Mouse (Mus musculus): ENCODE measurements at regions not wholly inside any gene's neighbourhood (a gene's known extent, or its start where the extent isn't known, plus 50 kb on each side); places are given as distances from the start of the nearest gene placed in this dataset.

- no peak for ATAC-seq (replicated peaks; ENCODE audit: low read depth, poor library complexity, severe bottlenecking)
These were observed 457.1 kb downstream of the Tmem38b start for GRCm38 (mm10) chr4:54282934-54283333.

DNA sequence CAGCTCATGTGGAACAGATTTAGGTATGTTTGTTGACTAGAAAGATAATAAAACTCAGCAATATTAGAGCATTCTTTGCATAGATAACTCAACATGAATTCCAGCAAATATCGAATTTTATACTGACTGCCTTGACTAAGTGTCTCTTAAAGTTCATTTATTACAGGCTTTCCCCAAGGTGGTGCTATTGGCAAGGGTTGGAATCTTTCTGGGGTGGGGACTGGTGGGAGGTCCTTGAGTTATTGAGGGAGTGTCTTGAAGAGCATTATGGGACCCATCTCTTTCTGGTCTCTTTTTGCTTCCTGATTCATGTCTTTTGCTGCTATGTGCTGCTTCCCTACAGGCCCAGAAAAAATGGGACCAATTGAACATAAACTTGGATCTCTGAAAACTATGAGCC lies 488.0 kb downstream of the Tmem38b start:
- ATAC-seq (replicated peaks; ENCODE audit: low read depth, poor library complexity, severe bottlenecking) = no peak

DNA sequence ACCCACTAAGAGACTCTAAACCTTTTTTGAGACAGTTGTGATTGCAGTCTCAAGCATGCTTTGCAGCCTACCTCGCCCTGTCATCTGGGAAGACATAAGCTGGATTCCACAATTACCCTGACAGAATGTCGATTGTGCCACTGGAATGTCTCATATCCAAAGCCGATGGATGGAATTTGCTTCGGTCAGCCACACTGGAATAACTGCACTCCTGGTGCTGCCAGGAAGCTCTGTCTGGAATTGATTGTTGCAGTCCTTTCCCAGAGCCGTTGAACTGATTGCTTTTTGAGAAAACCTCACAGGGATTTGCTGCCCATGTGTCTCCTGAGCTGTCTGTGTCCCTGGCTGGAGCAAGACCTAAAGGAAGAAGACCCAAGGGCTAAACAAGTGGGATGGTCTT lies 499.0 kb downstream of the Tmem38b start:
- ATAC-seq (replicated peaks; ENCODE audit: low read depth, poor library complexity, severe bottlenecking) = no peak

- ATAC-seq (replicated peaks; ENCODE audit: low read depth, poor library complexity, severe bottlenecking) = no peak
These were observed 502.4 kb downstream of the Tmem38b start for GRCm38 (mm10) chr4:54328273-54328672.

GRCm38 (mm10) chr4:54328711-54329427 lies 503.0 kb downstream of the Tmem38b start:
- peak; percentile 50; the same call in 1 of the 2 replicates for ATAC-seq (replicated peaks; ENCODE audit: low read depth, poor library complexity, severe bottlenecking)

- ATAC-seq (replicated peaks; ENCODE audit: low read depth, poor library complexity, severe bottlenecking) = no peak
These were observed 504.8 kb downstream of the Tmem38b start for GRCm38 (mm10) chr4:54330686-54331085.

DNA sequence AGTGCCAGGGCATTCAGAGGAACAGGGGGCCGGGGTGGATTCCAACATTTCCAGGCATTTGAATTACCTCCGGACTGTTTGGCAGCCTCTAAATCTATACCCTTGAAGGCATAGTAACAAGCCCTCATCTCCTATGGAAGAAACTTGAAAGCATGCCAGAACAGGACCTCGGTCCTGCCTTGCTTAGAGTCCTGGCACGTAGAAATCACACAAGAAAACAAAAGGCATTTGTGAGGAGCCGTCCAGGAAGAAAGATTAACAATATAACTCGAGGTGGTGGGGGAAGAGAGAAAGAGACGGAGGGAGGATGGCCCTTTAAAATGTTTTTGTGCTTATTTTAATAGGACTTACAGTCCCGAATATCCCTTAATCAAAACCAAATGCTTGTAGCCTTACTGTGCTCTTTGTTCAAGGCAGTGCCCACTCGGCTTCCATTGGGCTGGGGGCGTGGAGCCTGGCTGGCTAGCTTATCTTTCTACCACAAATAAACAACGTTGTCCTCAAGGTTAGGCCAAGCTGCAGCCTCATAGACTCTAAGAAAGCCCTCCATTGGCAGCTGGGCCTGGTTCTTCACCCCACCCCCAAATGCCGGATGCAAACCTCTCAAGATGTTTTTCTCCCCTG lies 505.9 kb downstream of the Tmem38b start:
- no peak for ATAC-seq (replicated peaks; ENCODE audit: low read depth, poor library complexity, severe bottlenecking)

- ATAC-seq (replicated peaks; ENCODE audit: low read depth, poor library complexity, severe bottlenecking) = no peak
These were observed 506.4 kb downstream of the Tmem38b start for GRCm38 (mm10) chr4:54332261-54332660.

DNA sequence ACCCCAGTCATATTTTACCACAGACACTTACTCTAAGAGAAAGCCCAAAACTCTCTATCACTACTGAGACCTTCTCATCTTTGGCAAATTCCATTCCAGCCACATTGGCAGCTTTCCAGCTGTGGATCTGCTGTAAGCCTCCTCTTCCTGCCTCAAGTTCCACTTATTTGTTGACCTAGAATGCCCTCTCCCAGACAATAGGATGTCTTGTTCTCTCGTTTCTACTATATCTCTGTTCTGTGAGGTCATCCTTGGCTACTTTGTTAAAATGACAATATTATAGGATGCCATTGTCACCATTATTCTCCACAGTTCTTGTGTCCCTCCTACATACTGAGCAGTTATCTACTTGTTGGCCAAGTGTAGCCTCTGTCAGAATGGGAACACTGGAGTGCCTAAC lies 512.7 kb downstream of the Tmem38b start:
- ATAC-seq (replicated peaks; ENCODE audit: low read depth, poor library complexity, severe bottlenecking) = no peak

GRCm38 (mm10) chr4:54340106-54340505 lies 514.3 kb downstream of the Tmem38b start:
- ATAC-seq (replicated peaks; ENCODE audit: low read depth, poor library complexity, severe bottlenecking) = no peak

DNA sequence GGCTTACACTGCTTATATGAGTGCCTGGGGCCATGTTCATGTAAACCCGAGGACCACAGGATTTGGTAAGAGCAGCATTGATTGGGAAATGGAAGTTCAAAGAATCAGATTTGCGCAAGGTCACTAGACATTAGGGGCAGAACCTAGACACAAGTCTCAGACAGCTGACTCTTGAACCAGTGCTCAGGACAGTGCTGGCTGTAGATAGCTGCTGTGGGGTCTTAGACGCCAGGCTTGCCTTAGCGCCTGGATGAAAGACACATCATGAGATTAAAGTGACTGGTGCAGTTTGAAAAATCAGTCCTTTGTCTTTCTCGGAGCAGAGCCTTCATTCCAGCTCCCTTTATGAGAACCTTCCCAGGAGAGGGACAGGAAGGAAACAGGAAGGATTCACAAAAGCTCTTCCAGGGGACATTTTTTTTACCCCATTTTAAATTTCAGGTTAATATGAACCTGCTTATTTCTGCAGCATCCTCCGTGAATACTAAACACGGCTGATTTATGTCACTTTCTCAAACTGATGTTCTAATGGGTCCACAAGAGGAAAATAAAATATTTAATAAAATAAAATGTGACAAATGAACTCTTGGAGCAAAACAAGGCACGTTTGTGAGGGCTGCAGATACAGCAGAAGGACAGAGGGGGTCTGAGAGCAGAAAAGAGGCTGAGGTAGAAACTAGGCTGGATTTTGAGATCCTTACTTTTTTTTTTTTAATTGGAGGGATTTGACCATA lies 528.0 kb downstream of the Tmem38b start:
- ATAC-seq (replicated peaks; ENCODE audit: low read depth, poor library complexity, severe bottlenecking) = no peak

- no peak for ATAC-seq (replicated peaks; ENCODE audit: low read depth, poor library complexity, severe bottlenecking)
These were observed 528.5 kb downstream of the Tmem38b start for GRCm38 (mm10) chr4:54354391-54354726.

DNA sequence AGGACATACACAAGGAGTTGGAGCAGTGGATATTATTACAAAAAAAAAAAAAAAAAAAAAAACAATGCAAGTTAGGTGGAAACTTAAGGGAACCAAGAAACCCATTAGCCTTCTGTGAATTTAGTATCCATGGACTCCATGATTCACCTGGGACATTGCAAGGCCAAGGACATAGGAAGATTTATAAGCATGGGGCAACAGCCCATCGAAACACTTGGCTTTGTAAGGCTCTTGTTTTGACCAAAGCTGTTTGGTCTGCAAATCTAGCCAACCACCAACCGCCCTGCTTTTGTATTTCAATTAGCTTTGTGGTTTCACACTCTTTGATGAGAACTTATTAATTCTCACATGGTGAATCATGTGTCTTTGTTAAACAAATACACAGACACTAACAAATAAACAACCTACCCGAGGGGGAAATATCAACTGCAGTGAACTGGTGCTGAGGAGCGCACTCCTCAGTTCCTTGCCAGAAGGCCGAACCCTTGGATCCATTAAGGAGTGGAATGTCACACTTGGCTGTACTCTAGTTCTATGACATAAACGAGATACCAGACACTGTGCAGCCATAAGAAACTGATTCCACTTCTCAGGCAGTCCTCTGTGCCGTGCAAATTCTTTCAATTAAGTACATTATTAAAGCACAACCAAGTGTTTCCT lies 529.7 kb downstream of the Tmem38b start:
- ATAC-seq (replicated peaks; ENCODE audit: low read depth, poor library complexity, severe bottlenecking) = no peak

DNA sequence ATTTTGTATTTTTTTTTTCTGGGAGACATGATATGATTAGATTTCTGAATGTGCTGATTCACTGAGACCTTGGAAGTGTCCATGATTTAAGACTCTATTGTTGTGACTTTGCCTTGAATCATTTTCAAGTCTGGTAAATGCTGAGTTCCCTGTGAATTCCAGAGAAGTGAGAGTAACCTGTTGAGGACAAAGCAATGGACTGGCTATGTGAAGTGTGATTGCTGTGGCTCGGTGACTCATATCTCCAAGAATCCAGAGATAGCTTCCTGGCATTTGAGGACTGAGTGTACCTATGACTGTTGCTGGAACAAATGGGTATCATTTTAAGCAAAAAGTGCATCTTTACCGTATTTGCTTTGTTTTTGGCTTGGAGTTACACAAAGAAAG lies 530.2 kb downstream of the Tmem38b start:
- ATAC-seq (replicated peaks; ENCODE audit: low read depth, poor library complexity, severe bottlenecking) = no peak

DNA sequence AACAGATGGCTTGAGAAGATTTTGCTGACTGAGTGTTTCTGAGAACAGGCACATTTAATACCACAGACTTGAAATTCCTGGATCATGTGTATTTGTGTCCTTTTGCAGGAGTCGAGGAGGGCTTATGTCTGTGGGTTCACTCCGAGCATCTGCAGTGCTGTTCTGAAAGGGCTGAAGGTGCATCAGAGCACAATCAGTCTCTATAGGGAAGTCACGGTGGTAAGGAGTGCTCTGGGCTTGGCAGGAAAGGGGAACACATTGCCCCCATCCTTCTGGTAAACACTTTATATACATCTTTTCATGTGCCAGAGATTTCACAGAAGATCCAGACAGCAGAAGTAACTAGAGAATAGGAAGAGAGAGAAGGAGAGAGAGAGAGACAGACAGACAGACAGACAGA lies 545.1 kb downstream of the Tmem38b start:
- ATAC-seq (replicated peaks; ENCODE audit: low read depth, poor library complexity, severe bottlenecking) = 0 out of 2 replicates have a peak, but pooled peaks have one; percentile 36

DNA sequence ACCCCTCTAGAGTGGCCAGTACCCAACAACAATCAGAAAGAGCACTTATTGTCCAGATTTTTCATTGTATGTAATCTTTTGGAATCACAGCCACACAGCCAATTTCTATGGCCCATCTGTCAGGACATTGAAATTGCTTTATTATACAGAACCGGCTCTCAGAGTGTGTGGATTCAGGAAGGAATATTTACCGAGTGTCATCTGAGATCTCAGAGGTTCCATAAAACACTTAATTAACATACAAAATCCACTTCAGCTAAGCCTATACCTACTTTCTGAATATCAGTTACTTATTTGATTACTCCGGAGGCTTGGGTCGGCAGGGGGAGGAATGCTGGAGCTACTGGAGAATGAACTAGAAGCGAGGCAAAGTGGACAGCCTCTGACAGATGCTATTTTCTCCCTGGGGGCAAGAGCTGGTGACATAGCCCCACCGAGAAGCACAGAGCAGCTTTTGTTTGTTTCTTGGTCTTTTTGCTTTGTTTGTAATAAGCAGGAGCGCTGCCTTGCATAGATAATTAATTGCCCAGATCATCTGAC lies 545.6 kb downstream of the Tmem38b start:
- ATAC-seq (replicated peaks; ENCODE audit: low read depth, poor library complexity, severe bottlenecking) = no peak

DNA sequence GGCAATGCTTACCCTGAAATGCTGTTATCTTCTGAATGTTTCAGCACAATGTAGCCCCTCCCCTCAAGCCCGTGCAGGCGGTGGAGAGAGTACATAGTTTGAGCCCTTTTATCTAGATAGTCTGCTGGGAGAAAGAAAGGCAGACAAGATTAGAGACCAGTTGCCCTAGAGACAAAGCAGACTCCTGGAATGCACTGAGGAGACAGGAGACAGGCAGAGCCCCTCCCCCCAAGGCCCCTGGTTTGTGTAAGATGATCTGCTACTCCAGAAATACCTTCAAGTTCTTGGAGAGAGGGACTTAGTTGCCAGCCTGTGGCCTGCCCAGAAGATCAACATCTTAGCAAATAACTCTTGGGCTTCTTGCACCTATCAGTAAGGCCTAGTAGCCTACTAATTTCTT lies 547.8 kb downstream of the Tmem38b start:
- ATAC-seq (replicated peaks; ENCODE audit: low read depth, poor library complexity, severe bottlenecking) = peak; percentile 68; the same call in 1 of the 2 replicates

- no peak for ATAC-seq (replicated peaks; ENCODE audit: low read depth, poor library complexity, severe bottlenecking)
These were observed 548.6 kb downstream of the Tmem38b start for GRCm38 (mm10) chr4:54374457-54374856.

GRCm38 (mm10) chr4:54387460-54387859 lies 557.4 kb upstream of the Zfp462 start:
- ATAC-seq (replicated peaks; ENCODE audit: low read depth, poor library complexity, severe bottlenecking) = no peak

DNA sequence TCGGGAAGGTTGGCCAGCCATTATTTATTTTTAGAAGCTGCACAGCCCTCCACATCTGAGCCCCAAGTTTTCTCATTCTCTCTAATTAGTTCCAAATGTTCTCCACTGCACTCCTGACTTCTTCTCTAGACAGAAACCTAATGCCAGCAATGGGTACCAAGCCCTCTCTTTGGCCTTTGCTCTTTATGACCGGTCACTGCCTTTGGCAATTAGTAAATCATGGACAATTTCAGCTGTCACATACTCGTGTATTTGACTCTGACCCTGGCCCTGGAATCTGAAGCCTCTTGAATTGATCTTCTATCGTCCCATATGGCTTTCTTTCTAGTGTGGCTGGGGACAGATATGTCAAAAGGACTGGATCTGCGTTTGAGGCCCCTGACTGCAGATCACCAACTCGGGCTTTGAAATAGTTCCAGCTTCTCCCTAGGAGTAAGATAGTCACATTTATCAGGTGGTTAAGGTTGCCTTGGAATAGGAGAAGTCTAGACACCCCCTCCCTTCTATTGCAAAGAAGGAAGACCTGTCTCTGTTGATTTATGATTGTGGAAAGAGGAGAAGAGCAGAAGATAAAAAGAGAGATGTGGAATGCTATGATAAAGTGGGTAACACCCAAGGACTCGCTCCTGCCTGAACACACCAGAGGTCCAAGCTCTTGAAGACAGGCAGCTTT lies 553.2 kb upstream of the Zfp462 start:
- no peak for ATAC-seq (replicated peaks; ENCODE audit: low read depth, poor library complexity, severe bottlenecking)

Data from common myeloid progenitor, adult 5-6 weeks (primary cell).